Mouse (Mus musculus): Measurements from ENCODE around the gene Rpl14. TPM values are rescaled to one million over a fixed set of nuclear protein-coding genes. Genes with fewer than 3 reads are reported as not detected.

Gene Rpl14
- polyA plus RNA-seq, 1 experiment from 2014 or later, result 375 TPM

- H3K4me3 ChIP-seq (ENCODE audit: low read length), result peak overlapping the region; percentile 84
- ATAC-seq (replicated peaks; ENCODE audit: extremely low read depth, insufficient read depth, low FRiP score), result no peak
- peak overlapping the region; percentile 71; the same call in 1 of the 2 replicates for H3K27ac ChIP-seq (ENCODE audit: low read length)
- no peaks in the 10 kb centered on the region for H3K9me3 ChIP-seq (replicated peaks; ENCODE audit: control insufficient read depth, low read length)
- peaks cover 11% of the 10 kb centered on the region for H3K4me1 ChIP-seq (ENCODE audit: control insufficient read depth, insufficient read depth, low read length)
- WGBS, result 44% methylated on average over 12 of the region's 12 CpGs
- H3K27me3 ChIP-seq (ENCODE audit: control insufficient read depth, insufficient read depth, low read length), result no peaks in the 10 kb centered on the region
- peaks cover 32% of the 10 kb centered on the region for H3K36me3 ChIP-seq (ENCODE audit: control insufficient read depth, insufficient read depth)
- peak overlapping the region; percentile 96 for H3K4me2 ChIP-seq (ENCODE audit: low read depth, low read length)
- H3K9ac ChIP-seq (ENCODE audit: low read length), result peak overlapping the region; percentile 96
Measured at GRCm38 (mm10) chr9:120577706-120578405, 6.6 kb downstream of the Rpl14 start.

- ATAC-seq (replicated peaks; ENCODE audit: extremely low read depth, insufficient read depth, low FRiP score), result no peak
- H3K4me2 ChIP-seq (ENCODE audit: low read depth, low read length), result no peak overlapping the region
- 56% methylated on average over 6 of the region's 6 CpGs for WGBS
- no peak overlapping the region for H3K27ac ChIP-seq (ENCODE audit: low read length)
- peaks cover 13% of the 10 kb centered on the region for H3K4me1 ChIP-seq (ENCODE audit: control insufficient read depth, insufficient read depth, low read length)
- H3K4me3 ChIP-seq (ENCODE audit: low read length), result no peak overlapping the region
- peaks cover 24% of the 10 kb centered on the region for H3K36me3 ChIP-seq (ENCODE audit: control insufficient read depth, insufficient read depth)
- no peak overlapping the region for H3K9ac ChIP-seq (ENCODE audit: low read length)
- no peaks in the 10 kb centered on the region for H3K27me3 ChIP-seq (ENCODE audit: control insufficient read depth, insufficient read depth, low read length)
- H3K9me3 ChIP-seq (replicated peaks; ENCODE audit: control insufficient read depth, low read length), result no peaks in the 10 kb centered on the region
Measured at GRCm38 (mm10) chr9:120578701-120579100, 7.5 kb downstream of the Rpl14 start.

GRCm38 (mm10) chr9:120579808-120580207 is 8.6 kb downstream of the Rpl14 start:
- WGBS, result 74% methylated on average over 7 of the region's 7 CpGs
- no peak overlapping the region for H3K9ac ChIP-seq (ENCODE audit: low read length)
- ATAC-seq (replicated peaks; ENCODE audit: extremely low read depth, insufficient read depth, low FRiP score), result no peak
- H3K36me3 ChIP-seq (ENCODE audit: control insufficient read depth, insufficient read depth), result peaks cover 13% of the 10 kb centered on the region
- no peaks in the 10 kb centered on the region for H3K27me3 ChIP-seq (ENCODE audit: control insufficient read depth, insufficient read depth, low read length)
- H3K4me3 ChIP-seq (ENCODE audit: low read length), result no peak overlapping the region
- no peak overlapping the region for H3K4me2 ChIP-seq (ENCODE audit: low read depth, low read length)
- no peak overlapping the region for H3K27ac ChIP-seq (ENCODE audit: low read length)
- H3K9me3 ChIP-seq (replicated peaks; ENCODE audit: control insufficient read depth, low read length), result no peaks in the 10 kb centered on the region
- H3K4me1 ChIP-seq (ENCODE audit: control insufficient read depth, insufficient read depth, low read length), result peaks cover 13% of the 10 kb centered on the region

GRCm38 (mm10) chr9:120581941-120582618 is 10.8 kb downstream of the Rpl14 start:
- no peaks in the 10 kb centered on the region for H3K27me3 ChIP-seq (ENCODE audit: control insufficient read depth, insufficient read depth, low read length)
- 16% methylated on average over 21 of the region's 21 CpGs for whole genome bisulfite sequencing
- H3K9me3 ChIP-seq (replicated peaks; ENCODE audit: control insufficient read depth, low read length), result no peaks in the 10 kb centered on the region
- peak; percentile 73 for ATAC-seq (replicated peaks; ENCODE audit: extremely low read depth, insufficient read depth, low FRiP score)
- peak overlapping the region; percentile 58 for H3K4me3 ChIP-seq (ENCODE audit: low read length)
- H3K4me1 ChIP-seq (ENCODE audit: control insufficient read depth, insufficient read depth, low read length), result peaks cover 9% of the 10 kb centered on the region
- peak overlapping the region; percentile 90 for H3K4me2 ChIP-seq (ENCODE audit: low read depth, low read length)
- peak overlapping the region; percentile 74 for H3K27ac ChIP-seq (ENCODE audit: low read length)
- peak overlapping the region; percentile 80 for H3K9ac ChIP-seq (ENCODE audit: low read length)
- no peaks in the 10 kb centered on the region for H3K36me3 ChIP-seq (ENCODE audit: control insufficient read depth, insufficient read depth)

- H3K9me3 ChIP-seq (replicated peaks; ENCODE audit: control insufficient read depth, low read length), result no peaks in the 10 kb centered on the region
- peaks cover 6% of the 10 kb centered on the region for H3K4me1 ChIP-seq (ENCODE audit: control insufficient read depth, insufficient read depth, low read length)
- peak overlapping the region; percentile 90 for H3K4me2 ChIP-seq (ENCODE audit: low read depth, low read length)
- peak overlapping the region; percentile 58 for H3K4me3 ChIP-seq (ENCODE audit: low read length)
- H3K36me3 ChIP-seq (ENCODE audit: control insufficient read depth, insufficient read depth), result no peaks in the 10 kb centered on the region
- no peaks in the 10 kb centered on the region for H3K27me3 ChIP-seq (ENCODE audit: control insufficient read depth, insufficient read depth, low read length)
- 12% methylated on average over 28 of the region's 28 CpGs for whole genome bisulfite sequencing
- H3K27ac ChIP-seq (ENCODE audit: low read length), result peak overlapping the region; percentile 74
- H3K9ac ChIP-seq (ENCODE audit: low read length), result peak overlapping the region; percentile 80
- peak; percentile 89 for ATAC-seq (replicated peaks; ENCODE audit: extremely low read depth, insufficient read depth, low FRiP score)
Measured at GRCm38 (mm10) chr9:120582619-120583308, 11.5 kb downstream of the Rpl14 start.

GRCm38 (mm10) chr9:120583314-120583713 is 12.1 kb downstream of the Rpl14 start:
- Histone ChIP-seq H3K27ac (ENCODE audit: low read length) (no peak overlapping the region; the same call in 1 of the 2 replicates), H3K9me3 (replicated peaks; ENCODE audit: control insufficient read depth, low read length) (no peaks in the 10 kb centered on the region), H3K36me3 (ENCODE audit: control insufficient read depth, insufficient read depth) (no peaks in the 10 kb centered on the region), H3K4me1 (ENCODE audit: control insufficient read depth, insufficient read depth, low read length) (0 out of 2 replicates have a peak, but pooled peaks cover 3% of the 10 kb centered on the region), H3K4me2 (ENCODE audit: low read depth, low read length) (peak overlapping the region; percentile 90), H3K9ac (ENCODE audit: low read length) (peak overlapping the region; percentile 80; the same call in 1 of the 2 replicates), H3K4me3 (ENCODE audit: low read length) (no peak overlapping the region), H3K27me3 (ENCODE audit: control insufficient read depth, insufficient read depth, low read length) (no peaks in the 10 kb centered on the region)
- no peak for ATAC-seq (replicated peaks; ENCODE audit: extremely low read depth, insufficient read depth, low FRiP score)
- 77% methylated on average over 3 of the region's 3 CpGs for WGBS

- H3K9ac ChIP-seq (ENCODE audit: low read length), result no peak overlapping the region
- WGBS, result 13% methylated on average over 3 of the region's 3 CpGs
Measured at GRCm38 (mm10) chr9:120586546-120586945, 15.3 kb downstream of the Rpl14 start.

GRCm38 (mm10) chr9:120591490-120591889 is 20.2 kb downstream of the Rpl14 start:
- no peaks in the 10 kb centered on the region for H3K4me1 ChIP-seq (ENCODE audit: control insufficient read depth, insufficient read depth, low read length)
- no peak for ATAC-seq (replicated peaks; ENCODE audit: extremely low read depth, insufficient read depth, low FRiP score)
- H3K27me3 ChIP-seq (ENCODE audit: control insufficient read depth, insufficient read depth, low read length), result no peaks in the 10 kb centered on the region
- H3K9me3 ChIP-seq (replicated peaks; ENCODE audit: control insufficient read depth, low read length), result no peaks in the 10 kb centered on the region
- H3K4me3 ChIP-seq (ENCODE audit: low read length), result no peak overlapping the region
- H3K27ac ChIP-seq (ENCODE audit: low read length), result no peak overlapping the region
- WGBS, result 2% methylated on average over 9 of the region's 9 CpGs
- H3K36me3 ChIP-seq (ENCODE audit: control insufficient read depth, insufficient read depth), result no peaks in the 10 kb centered on the region
- H3K9ac ChIP-seq (ENCODE audit: low read length), result no peak overlapping the region
- H3K4me2 ChIP-seq (ENCODE audit: low read depth, low read length), result no peak overlapping the region

More at GRCm38 (mm10) chr9:120586546-120586945, 15.3 kb downstream of the Rpl14 start:
- Histone ChIP-seq H3K27ac (ENCODE audit: low read length) (no peak overlapping the region), H3K36me3 (ENCODE audit: control insufficient read depth, insufficient read depth) (no peaks in the 10 kb centered on the region), H3K27me3 (ENCODE audit: control insufficient read depth, insufficient read depth, low read length) (no peaks in the 10 kb centered on the region), H3K4me3 (ENCODE audit: low read length) (no peak overlapping the region), H3K4me2 (ENCODE audit: low read depth, low read length) (no peak overlapping the region), H3K4me1 (ENCODE audit: control insufficient read depth, insufficient read depth, low read length) (0 out of 2 replicates have a peak, but pooled peaks cover 3% of the 10 kb centered on the region), H3K9me3 (replicated peaks; ENCODE audit: control insufficient read depth, low read length) (no peaks in the 10 kb centered on the region)
- no peak for ATAC-seq (replicated peaks; ENCODE audit: extremely low read depth, insufficient read depth, low FRiP score)
